Mouse (Mus musculus): ENCODE data around the gene 2700097O09Rik. TPM values are rescaled to one million over a fixed set of nuclear protein-coding genes. Genes with fewer than 3 reads are reported as not detected.

The 2700097O09Rik gene
- polyA plus RNA-seq, 1 experiment from 2014 or later: 34.5 TPM

- Histone ChIP-seq H3K4me3 (ENCODE audit: low read length) (no peak overlapping the region), H3K27me3 (ENCODE audit: control insufficient read depth, insufficient read depth, low read depth, low read length) (no peaks in the 10 kb centered on the region), H3K4me1 (replicated peaks; ENCODE audit: control insufficient read depth, insufficient read depth, low read length) (no peaks in the 10 kb centered on the region), H3K36me3 (ENCODE audit: control insufficient read depth, insufficient read depth, low read length) (no peaks in the 10 kb centered on the region), H3K4me2 (ENCODE audit: low read depth, low read length) (no peak overlapping the region), H3K9me3 (ENCODE audit: control insufficient read depth, low read length) (no peaks in the 10 kb centered on the region), H3K9ac (ENCODE audit: low read length) (no peak overlapping the region), H3K27ac (ENCODE audit: low read length) (no peak overlapping the region)
- ATAC-seq (ENCODE audit: low read depth): no peak
- 76% methylated on average over 5 of the region's 5 CpGs for whole genome bisulfite sequencing
These were observed 81.5 kb downstream of the 2700097O09Rik start for GRCm38 (mm10) chr12:54998411-54998810.

GRCm38 (mm10) chr12:54996979-54997474 is 82.9 kb downstream of the 2700097O09Rik start:
- Histone ChIP-seq H3K27me3 (ENCODE audit: control insufficient read depth, insufficient read depth, low read depth, low read length) (no peaks in the 10 kb centered on the region), H3K4me2 (ENCODE audit: low read depth, low read length) (no peak overlapping the region), H3K9ac (ENCODE audit: low read length) (no peak overlapping the region), H3K36me3 (ENCODE audit: control insufficient read depth, insufficient read depth, low read length) (no peaks in the 10 kb centered on the region), H3K9me3 (ENCODE audit: control insufficient read depth, low read length) (no peaks in the 10 kb centered on the region), H3K4me1 (replicated peaks; ENCODE audit: control insufficient read depth, insufficient read depth, low read length) (no peaks in the 10 kb centered on the region), H3K4me3 (ENCODE audit: low read length) (no peak overlapping the region), H3K27ac (ENCODE audit: low read length) (no peak overlapping the region)
- 79% methylated on average over 6 of the region's 6 CpGs for WGBS
- ATAC-seq (ENCODE audit: low read depth): no peak

GRCm38 (mm10) chr12:54995965-54996364 is 83.9 kb downstream of the 2700097O09Rik start:
- Histone ChIP-seq H3K36me3 (ENCODE audit: control insufficient read depth, insufficient read depth, low read length) (no peaks in the 10 kb centered on the region), H3K27ac (ENCODE audit: low read length) (no peak overlapping the region), H3K4me2 (ENCODE audit: low read depth, low read length) (no peak overlapping the region), H3K4me3 (ENCODE audit: low read length) (no peak overlapping the region), H3K27me3 (ENCODE audit: control insufficient read depth, insufficient read depth, low read depth, low read length) (no peaks in the 10 kb centered on the region), H3K4me1 (replicated peaks; ENCODE audit: control insufficient read depth, insufficient read depth, low read length) (no peaks in the 10 kb centered on the region), H3K9ac (ENCODE audit: low read length) (no peak overlapping the region), H3K9me3 (ENCODE audit: control insufficient read depth, low read length) (no peaks in the 10 kb centered on the region)
- 45% methylated on average over 3 of the region's 3 CpGs for WGBS
- no peak for ATAC-seq (ENCODE audit: low read depth)

Other genes starting within 250 kb of the 2700097O09Rik start
- gene Cfl2, start 217.2 kb downstream of the 2700097O09Rik start, polyA plus RNA-seq (2015; fragmentation: Nextera tagmentation; extraction: Ambion mirVana): 175 and 182 TPM in 2 replicates
- not detected in 2 replicates for gene Gm20403, start 93.6 kb downstream of the 2700097O09Rik start, polyA plus RNA-seq (2015; fragmentation: Nextera tagmentation; extraction: Ambion mirVana)
- gene Baz1a, start 65.8 kb downstream of the 2700097O09Rik start, polyA plus RNA-seq (2015; fragmentation: Nextera tagmentation; extraction: Ambion mirVana): 15.6 and 17.7 TPM in 2 replicates
- gene Srp54a, start 152 bp upstream of the 2700097O09Rik start, polyA plus RNA-seq (2015; fragmentation: Nextera tagmentation; extraction: Ambion mirVana): 169 and 177 TPM in 2 replicates
- 21.2 and 22.7 TPM in 2 replicates for gene Fam177a, start 44.4 kb upstream of the 2700097O09Rik start, polyA plus RNA-seq (2015; fragmentation: Nextera tagmentation; extraction: Ambion mirVana)
- gene Srp54b, start 75.0 kb upstream of the 2700097O09Rik start, polyA plus RNA-seq (2015; fragmentation: Nextera tagmentation; extraction: Ambion mirVana): 52.7 and 54.6 TPM in 2 replicates
- 5.1 and 8.8 TPM in 2 replicates for gene 1700047I17Rik2, start 119.5 kb upstream of the 2700097O09Rik start, polyA plus RNA-seq (2015; fragmentation: Nextera tagmentation; extraction: Ambion mirVana)
- 63.8 and 72.7 TPM in 2 replicates for gene Srp54c, start 150.1 kb upstream of the 2700097O09Rik start, polyA plus RNA-seq (2015; fragmentation: Nextera tagmentation; extraction: Ambion mirVana)
- gene 1110008L16Rik, start 219.5 kb upstream of the 2700097O09Rik start, polyA plus RNA-seq (2015; fragmentation: Nextera tagmentation; extraction: Ambion mirVana): 13.2 and 16.6 TPM in 2 replicates
- gene Ppp2r3c, start 222.9 kb upstream of the 2700097O09Rik start, polyA plus RNA-seq (2015; fragmentation: Nextera tagmentation; extraction: Ambion mirVana): 11.4 and 11.6 TPM in 2 replicates

Data from lung, embryonic 16.5 days (tissue).